ENCODE assay signal across 13 mouse cellular contexts in the genomic region with DNA sequence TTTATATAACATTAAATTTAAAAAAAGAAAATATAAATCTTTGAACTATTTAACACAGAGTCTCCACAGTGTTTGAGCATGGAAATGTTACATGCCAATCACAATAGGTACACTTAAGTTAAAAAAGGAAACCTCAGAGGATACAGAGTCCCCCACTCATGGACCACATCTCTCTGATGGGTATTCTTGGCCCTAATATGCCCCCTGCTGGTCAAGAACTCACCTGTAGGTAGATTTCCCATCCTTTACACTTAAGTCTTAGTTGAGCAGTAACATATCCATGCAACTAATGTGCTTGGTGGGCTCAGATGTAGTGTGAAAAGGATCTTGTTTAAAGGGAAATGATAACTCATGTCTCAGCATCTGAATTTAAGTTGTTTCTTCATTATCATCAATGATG.
A peak's percentile ranks its signal among the peaks of the same experiment; 100 is the strongest.
DNase-seq lines count a peak whose midpoint lies in the region; ATAC-seq lines count a peak whose summit lies in the region.
"Had no signal": no experiment of that assay in that cellular context is flagged by ENCODE, and none has a peak within 500 bp of the region (broad histone marks: within the 10 kb centered on the region; RNA-seq: fewer than 3 reads in every experiment).

No protein-coding gene starts in this region.

- ATAC-seq in inflammation-experienced regulatory T-cells, adult 6 months: peak; percentile 65
- ATAC-seq: forebrain, embryonic 15.5 days; intestine, embryonic 15.5 days; midbrain, embryonic 13.5 days had no signal

- peak; percentile 35 for DNase-seq in CD4-positive helper T cell, adult 2 months (ENCODE audit: low read depth, low spot score)
- DNase-seq in ES-CJ7 (ENCODE audit: low read depth, low spot score): peak; percentile 3
- DNase-seq in thymus, postnatal 14 days: peak; percentile 73
- no peak for DNase-seq in heart, postnatal 4 days
- no peak for DNase-seq in layer of hippocampus, adult 18-20 months (ENCODE audit: low spot score in 2 of 2)
- DNase-seq in yolk sac, embryonic 10.5 days (ENCODE audit: low spot score): no peak
- DNase-seq: cerebellum, postnatal 25 days; liver; lung, embryonic 14.5 days had no signal

Comparison
In these comparisons a context has a peak if more than half of its experiments do, and no peak if none do; other contexts are left out.
1. DNase-seq: peak in CD4-positive helper T cell, adult 2 months (single experiment), ES-CJ7 (single experiment) and thymus, postnatal 14 days (single experiment); none in heart, postnatal 4 days (single experiment), layer of hippocampus, adult 18-20 months (0 of 2) and yolk sac, embryonic 10.5 days (single experiment).